Mouse (Mus musculus) kidney, adult 2 months (tissue): ENCODE data around the gene Pth2.

ENCODE experiments used
- CTCF ChIP-seq: fragments of 200-500 bp; conservative IDR thresholded peaks from 2 replicates; pipeline ENCODE4 v1.5.1; 2011; ENCODE audit warnings: low read depth, mild to moderate bottlenecking, control low read depth, low read length, moderate library complexity, mixed read lengths; ENCODE audit not compliant: insufficient read depth, insufficient read length
- POLR2A ChIP-seq: fragments of 200-500 bp; IDR thresholded peaks from one replicate; pipeline ENCODE4 v1.6.1; 2011; ENCODE audit warnings: low read depth, low read length, control low read depth

DNA sequence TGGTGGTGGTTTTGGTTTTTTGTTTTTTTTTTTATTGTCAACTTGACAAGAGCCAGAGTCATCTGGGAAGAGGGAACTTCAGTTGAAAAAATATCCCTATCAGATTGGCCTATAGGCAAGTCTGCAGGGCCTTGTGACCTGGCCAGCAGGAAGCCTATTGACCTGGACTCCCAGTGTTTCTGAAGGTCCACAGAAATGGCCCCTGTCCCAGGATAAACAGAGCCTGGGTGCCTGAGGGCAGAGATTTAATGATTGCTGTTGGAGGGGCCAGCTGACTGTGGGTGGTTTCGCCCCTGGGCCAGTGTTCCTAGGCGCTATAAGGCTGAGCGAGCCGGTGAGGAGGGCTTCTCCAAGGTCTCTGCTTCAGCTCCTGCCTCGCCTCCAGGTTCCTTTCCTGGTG is 32.9 kb downstream of the Pth2 start:
- TF ChIP-seq CTCF = no peak
- no peak for TF ChIP-seq POLR2A
